Mouse (Mus musculus): ENCODE measurements around the gene Slc23a2.

The Slc23a2 gene

GRCm38 (mm10) chr2:132134758-132135157 lies 10.2 kb downstream of the Slc23a2 start:
- no peak for DNase-seq (ENCODE audit: low read depth, low spot score)

GRCm38 (mm10) chr2:132133436-132133835 lies 11.5 kb downstream of the Slc23a2 start:
- DNase-seq (ENCODE audit: low read depth, low spot score): no peak

- no peak for DNase-seq (ENCODE audit: low read depth, low spot score)
Observed at GRCm38 (mm10) chr2:132131266-132131665, 13.6 kb downstream of the Slc23a2 start.

- DNase-seq (ENCODE audit: low read depth, low spot score): no peak
Observed at GRCm38 (mm10) chr2:132129980-132130379, 14.9 kb downstream of the Slc23a2 start.

GRCm38 (mm10) chr2:132129247-132129646 lies 15.7 kb downstream of the Slc23a2 start:
- no peak for DNase-seq (ENCODE audit: low read depth, low spot score)

- DNase-seq (ENCODE audit: low read depth, low spot score): no peak
Observed at GRCm38 (mm10) chr2:132127904-132128303, 17.0 kb downstream of the Slc23a2 start.

GRCm38 (mm10) chr2:132126292-132126691 lies 18.6 kb downstream of the Slc23a2 start:
- no peak for DNase-seq (ENCODE audit: low read depth, low spot score)

GRCm38 (mm10) chr2:132123063-132123462 lies 21.8 kb downstream of the Slc23a2 start:
- DNase-seq (ENCODE audit: low read depth, low spot score): no peak

- no peak for DNase-seq (ENCODE audit: low read depth, low spot score)
Observed at GRCm38 (mm10) chr2:132121050-132121449, 23.9 kb downstream of the Slc23a2 start.

GRCm38 (mm10) chr2:132118646-132119045 lies 26.3 kb downstream of the Slc23a2 start:
- no peak for DNase-seq (ENCODE audit: low read depth, low spot score)

- DNase-seq (ENCODE audit: low read depth, low spot score): no peak
Observed at GRCm38 (mm10) chr2:132115936-132116335, 29.0 kb downstream of the Slc23a2 start.

- no peak for DNase-seq (ENCODE audit: low read depth, low spot score)
Observed at GRCm38 (mm10) chr2:132115344-132115743, 29.6 kb downstream of the Slc23a2 start.

- no peak for DNase-seq (ENCODE audit: low read depth, low spot score)
Observed at GRCm38 (mm10) chr2:132113962-132114759, 30.7 kb downstream of the Slc23a2 start.

GRCm38 (mm10) chr2:132112319-132112718 lies 32.6 kb downstream of the Slc23a2 start:
- DNase-seq (ENCODE audit: low read depth, low spot score): no peak

GRCm38 (mm10) chr2:132111905-132112304 lies 33.0 kb downstream of the Slc23a2 start:
- no peak for DNase-seq (ENCODE audit: low read depth, low spot score)

- DNase-seq (ENCODE audit: low read depth, low spot score): no peak
Observed at GRCm38 (mm10) chr2:132111266-132111665, 33.6 kb downstream of the Slc23a2 start.

GRCm38 (mm10) chr2:132110702-132111101 lies 34.2 kb downstream of the Slc23a2 start:
- no peak for DNase-seq (ENCODE audit: low read depth, low spot score)

- DNase-seq (ENCODE audit: low read depth, low spot score): no peak
Observed at GRCm38 (mm10) chr2:132108988-132109387, 35.9 kb downstream of the Slc23a2 start.

GRCm38 (mm10) chr2:132107611-132108010 lies 37.3 kb downstream of the Slc23a2 start:
- no peak for DNase-seq (ENCODE audit: low read depth, low spot score)

GRCm38 (mm10) chr2:132106069-132106468 lies 38.8 kb downstream of the Slc23a2 start:
- DNase-seq (ENCODE audit: low read depth, low spot score): no peak

GRCm38 (mm10) chr2:132103265-132103664 lies 41.6 kb downstream of the Slc23a2 start:
- DNase-seq (ENCODE audit: low read depth, low spot score): no peak

GRCm38 (mm10) chr2:132102505-132103130 lies 42.3 kb downstream of the Slc23a2 start:
- DNase-seq (ENCODE audit: low read depth, low spot score): no peak

Data from WW6 (cell line).